Mouse (Mus musculus) testis, postnatal 14 days (tissue): ENCODE measurements at regions not wholly inside any gene's neighbourhood (a gene's known extent, or its start where the extent isn't known, plus 50 kb on each side); places are given as distances from the start of the nearest gene placed in this dataset.

Experiments used
- DNase-seq: peaks from one replicate; pipeline ENCODE4 v3.0.0; 2021; ENCODE audit warnings: low spot score

DNA sequence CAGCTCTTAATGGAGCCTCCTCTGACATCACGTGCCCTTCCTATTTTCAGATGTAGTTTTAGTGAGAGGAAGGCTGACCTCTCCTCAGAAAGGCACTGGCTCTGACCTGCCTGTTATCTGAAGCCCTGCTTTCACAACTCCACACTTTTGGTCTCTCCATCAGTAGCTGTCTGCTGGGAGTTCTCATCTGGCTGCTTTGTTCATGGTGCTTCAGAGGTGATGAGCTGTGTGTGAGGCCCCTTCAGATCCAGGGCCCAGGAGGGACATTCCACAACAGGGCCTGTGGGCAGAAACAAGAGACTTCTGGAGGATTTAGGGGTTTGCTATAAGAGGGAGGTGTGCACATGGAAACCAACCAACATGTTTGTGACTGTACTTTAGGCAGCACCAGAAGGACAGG, 50.8 kb upstream of the Fhl2 start:
- DNase-seq: no peak

- no peak for DNase-seq
These were observed 53.5 kb upstream of the Fhl2 start for GRCm38 (mm10) chr1:43250281-43250680.

GRCm38 (mm10) chr1:43251356-43251755, 54.6 kb upstream of the Fhl2 start:
- no peak for DNase-seq

DNA sequence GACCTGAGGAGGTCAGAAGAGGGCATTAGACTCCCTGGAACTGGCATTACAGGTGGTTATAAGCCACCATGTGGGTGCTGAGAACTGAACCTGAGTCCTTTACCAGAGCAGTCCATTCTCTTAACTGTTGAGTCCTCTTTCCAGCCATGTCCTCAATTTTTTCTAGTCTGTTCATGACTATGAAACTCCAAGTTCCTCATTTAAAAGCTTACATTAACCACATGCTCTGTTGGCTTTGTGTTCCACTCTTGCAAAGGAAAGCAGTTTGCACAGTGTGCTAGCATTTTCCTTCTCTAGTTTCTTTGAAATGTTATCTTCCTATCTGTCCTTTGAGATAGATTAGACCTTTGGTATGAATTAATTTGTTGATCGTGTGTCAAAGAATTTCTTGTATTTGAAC, 57.3 kb upstream of the Fhl2 start:
- DNase-seq: no peak

DNA sequence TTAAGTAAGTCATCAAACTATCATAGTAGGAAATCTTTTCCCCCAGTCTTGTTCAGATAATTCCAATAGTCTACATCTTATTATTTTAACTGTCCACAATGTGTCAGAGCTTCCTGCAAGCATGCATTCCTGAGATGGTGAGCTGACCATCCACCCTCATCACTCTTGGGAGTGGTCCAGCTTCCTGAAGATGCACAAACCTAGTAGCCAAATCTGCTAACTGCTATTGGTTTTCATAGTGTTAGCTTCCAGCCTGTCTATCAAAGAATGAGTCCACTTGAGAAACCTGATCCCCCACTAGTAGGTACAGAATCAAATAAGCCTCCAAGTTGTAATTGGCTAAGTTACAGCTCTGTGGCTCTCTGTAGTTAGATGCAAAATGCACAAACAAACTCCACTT, 59.3 kb upstream of the Fhl2 start:
- DNase-seq: no peak

GRCm38 (mm10) chr1:43257909-43258308, 61.1 kb upstream of the Fhl2 start:
- no peak for DNase-seq

DNA sequence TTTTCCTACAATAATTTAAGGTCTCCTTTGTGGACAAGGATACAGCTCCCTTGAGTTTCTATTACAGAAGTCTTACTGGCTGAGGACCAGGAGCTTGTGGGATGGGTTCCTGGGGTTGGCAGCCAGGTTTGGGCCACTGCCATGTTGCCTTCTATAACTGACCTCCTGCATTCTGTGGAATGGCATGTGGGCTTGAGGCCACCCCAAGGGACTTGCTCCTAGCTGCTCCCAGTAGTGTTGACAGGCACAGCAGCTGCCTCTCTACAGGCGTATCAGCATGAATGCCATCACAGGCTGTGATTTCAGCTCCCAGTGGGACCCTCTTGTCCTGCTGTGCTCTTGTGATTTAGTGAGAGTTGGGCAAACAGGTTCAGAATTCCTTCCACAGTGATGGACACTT, 63.1 kb upstream of the Fhl2 start:
- DNase-seq: no peak

- DNase-seq: no peak
These were observed 63.7 kb upstream of the Fhl2 start for GRCm38 (mm10) chr1:43260491-43260890.

DNA sequence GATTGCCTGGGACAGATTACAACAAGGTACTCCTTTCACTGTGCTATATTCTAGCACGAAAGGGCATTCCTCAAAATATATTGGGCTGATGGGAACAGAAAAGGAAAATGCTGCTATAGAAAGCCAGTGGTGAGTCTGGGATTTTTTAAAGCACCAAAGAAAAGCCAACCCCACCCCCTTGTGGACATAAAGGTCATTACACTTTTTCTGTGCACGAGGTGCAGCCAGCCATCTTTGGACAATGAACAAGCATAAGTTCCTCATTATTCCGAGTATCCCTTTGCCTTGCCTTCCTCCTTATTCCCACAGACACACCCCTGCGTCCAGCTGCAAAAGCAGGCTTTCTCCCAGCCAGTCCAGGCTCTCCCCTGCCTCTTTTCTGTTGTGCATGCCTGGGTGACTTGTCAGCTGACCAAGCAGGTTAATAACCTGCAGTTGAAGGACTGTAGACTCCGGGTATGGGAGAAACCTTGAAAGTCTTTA, 67.7 kb upstream of the Fhl2 start:
- DNase-seq: peak; percentile 34

- DNase-seq: no peak
These were observed 69.1 kb upstream of the Fhl2 start for GRCm38 (mm10) chr1:43265699-43266455.

GRCm38 (mm10) chr1:43269685-43270084, 72.9 kb upstream of the Fhl2 start:
- DNase-seq: no peak

- no peak for DNase-seq
These were observed 76.6 kb upstream of the Fhl2 start for GRCm38 (mm10) chr1:43273236-43273868.

- DNase-seq: no peak
These were observed 95.0 kb upstream of the Fhl2 start for GRCm38 (mm10) chr1:43291736-43292135.

GRCm38 (mm10) chr1:43292561-43292960, 95.8 kb upstream of the Fhl2 start:
- no peak for DNase-seq

GRCm38 (mm10) chr1:43294221-43295012, 97.6 kb upstream of the Fhl2 start:
- DNase-seq: no peak

GRCm38 (mm10) chr1:43297579-43297978, 100.8 kb upstream of the Fhl2 start:
- no peak for DNase-seq

DNA sequence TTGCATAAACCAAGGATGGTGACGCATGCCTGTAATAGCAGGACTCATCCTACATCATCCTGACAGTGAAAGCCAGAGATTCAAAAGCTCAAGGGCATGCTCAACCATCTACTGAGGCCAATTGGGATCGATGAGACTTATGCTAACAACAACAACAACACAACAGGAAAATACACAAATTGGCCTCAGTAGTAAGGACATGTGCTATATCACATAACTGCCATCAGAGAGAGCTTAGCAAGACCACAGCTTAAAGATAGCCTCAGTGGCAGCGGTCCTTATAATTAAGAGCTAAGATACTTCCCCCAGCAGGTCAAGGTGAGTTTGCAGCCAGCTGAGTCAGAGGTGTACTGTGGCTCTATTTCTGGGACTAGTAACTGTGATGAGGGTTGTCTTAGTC, 102.0 kb upstream of the Fhl2 start:
- DNase-seq: no peak

DNA sequence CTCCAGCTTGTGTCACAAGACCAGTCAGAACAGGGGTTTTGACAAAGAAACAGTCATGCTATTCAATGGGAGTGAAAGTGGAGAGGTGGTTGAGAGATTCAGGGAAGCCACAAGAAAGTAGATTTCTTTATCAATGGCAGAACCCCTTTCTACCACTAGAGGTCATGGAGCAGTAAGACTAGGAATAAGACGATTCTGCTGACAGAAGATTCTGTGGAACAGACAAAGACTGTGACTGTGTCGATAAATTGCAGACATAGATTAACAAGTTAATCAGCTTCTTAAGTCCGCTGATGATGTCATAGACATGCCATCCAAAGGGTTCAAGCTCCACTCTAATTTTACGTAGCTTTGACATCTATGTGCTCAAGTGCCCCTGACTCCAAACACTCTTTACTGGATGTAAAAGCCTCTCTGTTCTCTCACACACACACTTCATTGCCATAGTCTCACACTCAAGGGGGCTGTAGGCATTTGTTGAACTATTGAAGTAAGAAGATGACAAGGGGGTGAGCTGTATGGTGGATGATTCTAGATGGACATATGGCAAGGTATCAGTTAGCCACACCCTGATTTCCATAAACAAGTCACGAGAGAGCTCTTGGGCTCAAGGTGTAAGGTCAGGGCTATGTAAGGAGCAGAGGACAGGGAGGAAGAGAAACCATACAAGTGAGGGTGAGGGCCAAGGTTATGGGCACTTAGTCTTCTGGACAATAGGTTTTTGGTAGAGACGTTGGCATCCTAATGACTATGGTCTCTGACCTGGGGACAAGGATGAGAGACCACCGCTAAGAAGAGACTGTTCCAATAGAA, 102.9 kb upstream of the Fhl2 start:
- no peak for DNase-seq

DNA sequence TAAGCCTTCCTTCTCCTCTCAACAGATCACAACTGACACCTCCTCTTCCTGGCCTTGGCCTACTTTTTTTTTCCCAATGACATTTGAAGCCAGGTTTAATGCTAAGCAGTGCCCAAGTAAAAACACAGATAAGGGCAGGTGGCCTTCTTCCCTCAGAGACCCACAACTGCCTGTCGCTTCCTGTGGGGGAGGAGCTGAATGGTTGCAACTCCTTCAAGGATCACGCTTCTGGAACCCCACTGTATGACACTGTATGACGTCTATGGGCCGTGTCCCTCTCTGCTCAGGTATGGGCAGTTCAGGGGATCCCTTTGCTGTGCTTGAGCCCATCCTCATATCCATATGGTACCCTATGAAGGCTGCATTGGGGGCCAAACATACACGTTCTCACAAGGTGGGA, 103.9 kb upstream of the Fhl2 start:
- no peak for DNase-seq

GRCm38 (mm10) chr1:43301866-43302571, 105.2 kb upstream of the Fhl2 start:
- DNase-seq: no peak

DNA sequence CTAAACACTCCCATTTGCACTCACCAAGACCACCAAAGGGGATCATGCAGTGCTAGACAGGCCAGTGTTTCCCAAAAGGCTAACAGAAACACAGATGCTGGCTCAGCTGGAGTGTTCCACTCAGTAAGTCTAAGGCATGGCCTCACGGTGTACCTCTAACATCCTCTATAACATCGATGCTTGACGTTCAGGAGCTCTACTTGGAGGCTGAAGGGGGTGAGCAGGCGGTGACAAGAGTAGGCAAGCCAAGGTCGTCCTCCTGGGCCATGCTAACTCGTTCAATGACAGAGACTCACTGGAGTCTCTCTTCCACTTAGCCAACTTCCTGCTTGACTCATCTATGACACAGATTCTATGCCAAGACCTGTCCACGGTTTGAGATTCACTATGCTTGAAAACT, 105.9 kb upstream of the Fhl2 start:
- DNase-seq: no peak
